14 mouse cellular contexts compared by ENCODE assay signal in the genomic region with DNA sequence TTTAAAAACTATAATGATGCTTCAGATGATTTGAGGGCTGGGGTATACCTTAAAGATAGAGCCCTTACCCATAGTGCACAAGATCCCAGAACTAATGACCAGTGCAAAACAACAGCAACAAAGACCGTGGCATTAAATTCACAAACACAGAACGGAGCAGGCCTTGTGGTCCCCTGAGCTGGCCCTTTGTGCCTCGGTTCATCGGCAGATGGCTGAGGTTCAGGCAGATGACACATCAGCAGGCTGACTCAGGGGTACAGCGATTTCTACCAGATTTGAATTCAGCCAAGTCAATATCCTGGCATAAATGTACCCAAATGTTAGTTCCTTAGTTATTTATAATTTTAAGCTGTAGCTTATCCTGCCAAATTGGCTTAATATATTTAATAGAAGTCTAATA.
"Had no signal": no experiment of that assay in that cellular context is flagged by ENCODE, and none has a peak within 500 bp of the region (broad histone marks: within the 10 kb centered on the region; RNA-seq: fewer than 3 reads in every experiment).

No protein-coding gene starts in this region.

- ATAC-seq: liver, postnatal 0 days; midbrain, embryonic 13.5 days had no signal

- H3K9me3 ChIP-seq: limb, embryonic 12.5 days; liver, embryonic 13.5 days; lung, embryonic 15.5 days; midbrain, embryonic 13.5 days had no signal

- H3K27ac ChIP-seq: kidney, postnatal 0 days; limb, embryonic 12.5 days; liver, embryonic 13.5 days; lung, embryonic 15.5 days; macrophage; midbrain, embryonic 13.5 days; stomach, postnatal 0 days had no signal

- H3K4me1 ChIP-seq: limb, embryonic 12.5 days; lung, embryonic 15.5 days; midbrain, embryonic 13.5 days had no signal

- H3K27me3 ChIP-seq: limb, embryonic 12.5 days; liver, embryonic 13.5 days; lung, embryonic 15.5 days; megakaryocyte, embryonic 14.5 days; midbrain, embryonic 13.5 days had no signal

- H3K36me3 ChIP-seq: limb, embryonic 12.5 days; liver, embryonic 13.5 days; lung, embryonic 15.5 days had no signal

- H3K4me3 ChIP-seq: limb, embryonic 12.5 days; liver, embryonic 13.5 days; lung, embryonic 15.5 days; megakaryocyte, embryonic 14.5 days; midbrain, embryonic 13.5 days had no signal

- H3K4me2 ChIP-seq: limb, embryonic 12.5 days; liver, embryonic 13.5 days; lung, embryonic 15.5 days; midbrain, embryonic 13.5 days had no signal

- DNase-seq: kidney, postnatal 36 days; liver; liver, embryonic 13.5 days; liver, postnatal 0 days; lung, postnatal 14 days; right cerebral cortex, adult 18-20 months; right cerebral cortex, postnatal 25 days had no signal

- H3K9ac ChIP-seq: limb, embryonic 12.5 days; liver, embryonic 13.5 days; liver, postnatal 0 days; lung, embryonic 15.5 days; midbrain, embryonic 13.5 days had no signal
